In genomic region chr5:128711847-128712246, GRCm38 (mm10) we compare ENCODE assay signal across 15 mouse cellular contexts. TPM values are rescaled to one million over a fixed set of nuclear protein-coding genes. Genes with fewer than 3 reads are reported as not detected.
A peak's percentile ranks its signal among the peaks of the same experiment; 100 is the strongest.
DNase-seq lines count a peak whose midpoint lies in the region; ATAC-seq and TF ChIP-seq lines count a peak whose summit lies in the region.
"Had no signal": no experiment of that assay in that cellular context is flagged by ENCODE, and none has a peak within 500 bp of the region (broad histone marks: within the 10 kb centered on the region; RNA-seq: fewer than 3 reads in every experiment).

No protein-coding gene starts in this region.

- no peak overlapping the region for H3K9ac ChIP-seq in hindbrain, embryonic 12.5 days
- H3K9ac ChIP-seq: heart, embryonic 15.5 days had no signal

- no peaks in the 10 kb centered on the region for H3K4me1 ChIP-seq in testis, adult 2 months (ENCODE audit: control insufficient read depth, insufficient read depth, low read length)
- H3K4me1 ChIP-seq in hindbrain, embryonic 12.5 days: no peaks in the 10 kb centered on the region
- H3K4me1 ChIP-seq: heart, embryonic 15.5 days had no signal

- TF ChIP-seq CTCF in left cerebral cortex, adult 2 months (IDR thresholded peaks at IDR 0.05): peak; percentile 55
- peak; percentile 54; the same call in 1 of the 2 replicates for TF ChIP-seq CTCF in testis, adult 2 months (IDR thresholded peaks at IDR 0.05; ENCODE audit: control insufficient read depth, insufficient read depth, insufficient replicate concordance, low read depth, low read length)

- H3K27me3 ChIP-seq in testis, adult 2 months (ENCODE audit: control insufficient read depth, insufficient read depth, low read length): no peaks in the 10 kb centered on the region
- no peaks in the 10 kb centered on the region for H3K27me3 ChIP-seq in hindbrain, embryonic 12.5 days

- WGBS in hindbrain, embryonic 12.5 days: 86% methylated on average over 6 of the region's 6 CpGs

- TF ChIP-seq POLR2A in testis, adult 2 months (IDR thresholded peaks at IDR 0.05; ENCODE audit: control insufficient read depth, low read depth, low read length): no peak

- no peak overlapping the region for H3K4me2 ChIP-seq in hindbrain, embryonic 12.5 days (replicated peaks)
- H3K4me2 ChIP-seq: heart, embryonic 15.5 days had no signal

- intact Hi-C loops in left cerebral cortex, adult 2 months (cut with DNase I): loop anchor here (5.0 kb wide), 1 partner anchor 190 kb away; no protein-coding TSS in a partner anchor

- H3K36me3 ChIP-seq in testis, adult 2 months (ENCODE audit: control insufficient read depth, insufficient read depth, low read length): no peaks in the 10 kb centered on the region
- no peaks in the 10 kb centered on the region for H3K36me3 ChIP-seq in hindbrain, embryonic 12.5 days
- H3K36me3 ChIP-seq: heart, embryonic 15.5 days had no signal

- no peak overlapping the region for H3K4me3 ChIP-seq in left cerebral cortex, adult 2 months
- H3K4me3 ChIP-seq in testis, adult 2 months (ENCODE audit: control insufficient read depth, low read depth, low read length): no peak overlapping the region
- no peak overlapping the region for H3K4me3 ChIP-seq in hindbrain, embryonic 12.5 days
- H3K4me3 ChIP-seq: heart, embryonic 15.5 days had no signal

- H3K27ac ChIP-seq in left cerebral cortex, adult 2 months: no peak overlapping the region
- H3K27ac ChIP-seq in testis, adult 2 months (ENCODE audit: control insufficient read depth, insufficient read depth, low read depth, low read length): no peak overlapping the region
- H3K27ac ChIP-seq in hindbrain, embryonic 12.5 days: no peak overlapping the region
- H3K27ac ChIP-seq: heart, embryonic 15.5 days; macrophage had no signal

- no peak for ATAC-seq in hindbrain, embryonic 12.5 days (ENCODE audit: low FRiP score)

- DNase-seq in cerebellum, postnatal 10 days: peak; percentile 50 to 60
- no peak for DNase-seq in cerebellum, adult 8-10 months
- no peak for DNase-seq in left cerebral cortex, adult 2 months (ENCODE audit: extremely low spot score in 1 of 2, low spot score in 2 of 2)
- DNase-seq in left cerebral cortex, adult 8-10 months (ENCODE audit: low spot score in 2 of 2): no peak
- DNase-seq in testis, postnatal 14 days (ENCODE audit: low spot score): no peak
- DNase-seq in testis, postnatal 10 days (ENCODE audit: low spot score): peak; percentile 57
- DNase-seq: cerebellum, adult 11 months; kidney, adult 2 months; thymus, postnatal 36 days had no signal

- no peaks in the 10 kb centered on the region for H3K9me3 ChIP-seq in hindbrain, embryonic 12.5 days (replicated peaks)
- H3K9me3 ChIP-seq: heart, embryonic 15.5 days had no signal

RNA-seq across cellular contexts. Expression of gene Piwil1, which starts 9.5 kb away (rescaled TPM):
- not detected for total RNA-seq in left cerebral cortex, adult 2 months (2021)
- under 1 TPM in 3 of 4 experiments, not detected in 1; 0.08 to 0.21 (median 0.12) TPM for total RNA-seq in left cerebral cortex, adult 8-10 months (2022)
- 247 and 266 TPM in 2 replicates for polyA plus RNA-seq in testis, adult 2 months (2012; rRNA removed)
- 0.15 and 0.17 TPM in 2 replicates for polyA plus RNA-seq in hindbrain, embryonic 12.5 days (2016; fragmentation: Nextera tagmentation; extraction: Ambion mirVana)
- total RNA-seq: gastrocnemius, adult 8-10 months had no signal
- polyA plus RNA-seq: heart, embryonic 15.5 days; macrophage; neural tube, embryonic 11.5 days had no signal

Comparison
In these comparisons a context has a peak if more than half of its experiments do, and no peak if none do; other contexts are left out.
1. DNase-seq: peak in cerebellum, postnatal 10 days (2 of 2) and testis, postnatal 10 days (single experiment); none in cerebellum, adult 8-10 months (single experiment), left cerebral cortex, adult 2 months (0 of 2), left cerebral cortex, adult 8-10 months (0 of 2) and testis, postnatal 14 days (single experiment).